Mouse (Mus musculus) CH12.LX (cell line): Measurements from ENCODE around the gene Mamdc4. TPM values are rescaled to one million over a fixed set of nuclear protein-coding genes. Genes with fewer than 3 reads are reported as not detected.

Experiments used
- DNase-seq: peaks from one replicate; pipeline ENCODE4 v3.0.0-alpha.2; 2013; ENCODE audit errors: extremely low read depth
- H3K27ac ChIP-seq: 2 replicates; pipeline ENCODE4 v1.5.1; 2012; ENCODE audit warnings: low read depth, mild to moderate bottlenecking, control low read depth, moderate library complexity; ENCODE audit not compliant: insufficient read depth
- H3K27me3 ChIP-seq: replicated peaks from 2 replicates; pipeline ENCODE3; 2012; ENCODE audit warnings: inconsistent platforms
- H3K36me3 ChIP-seq, 2 experiments: replicated peaks in 1 of 2; 2 replicates each; pipeline versions ENCODE3 to v1.6.1; 2012; ENCODE audit warnings: inconsistent platforms in 1 of 2, low read length in 1 of 2, mild to moderate bottlenecking in 1 of 2, mixed read lengths in 1 of 2, moderate library complexity in 1 of 2; ENCODE audit not compliant: control insufficient read depth in 1 of 2, insufficient read depth in 1 of 2
- H3K4me1 ChIP-seq, 2 experiments: 2 replicates each; pipeline ENCODE4 v1.6.1; 2012; ENCODE audit warnings: inconsistent platforms in 1 of 2, moderate library complexity in 1 of 2; ENCODE audit not compliant: insufficient read depth in 2 of 2, control insufficient read depth in 1 of 2
- H3K4me2 ChIP-seq: 2 replicates; pipeline ENCODE4 v1.6.1; 2012; ENCODE audit warnings: low read depth, mild to moderate bottlenecking, control low read depth; ENCODE audit not compliant: poor library complexity, insufficient read depth, severe bottlenecking
- H3K4me3 ChIP-seq, 3 experiments: fragments of 150-350 bp in 1 of 3; sonication (generic) in 1 of 3; replicated peaks in 1 of 3; 2 replicates each; pipeline versions ENCODE3 to v1.5.1; 2011 to 2012; ENCODE audit warnings: low read depth in 2 of 3, low read length in 2 of 3, mild to moderate bottlenecking in 2 of 3, moderate library complexity in 2 of 3, control low read depth in 1 of 3, improper control_type of control experiment in 1 of 3, inconsistent platforms in 1 of 3, mixed read lengths in 1 of 3; ENCODE audit not compliant: poor library complexity in 1 of 3
- H3K79me2 ChIP-seq: replicated peaks from 2 replicates; pipeline ENCODE4 v1.6.1; 2012; ENCODE audit warnings: mild to moderate bottlenecking, moderate library complexity; ENCODE audit not compliant: control insufficient read depth, poor library complexity, insufficient read depth, severe bottlenecking; ENCODE audit errors: extremely low read depth
- H3K9ac ChIP-seq: 2 replicates; pipeline ENCODE4 v1.6.1; 2012; ENCODE audit warnings: low read depth, mild to moderate bottlenecking, control low read depth, moderate library complexity; ENCODE audit not compliant: insufficient read depth
- H3K9me3 ChIP-seq: replicated peaks from 2 replicates; pipeline ENCODE3; 2012; ENCODE audit warnings: low read length, inconsistent platforms, mixed read lengths
- BHLHE40 ChIP-seq: IDR thresholded peaks from 2 replicates; pipeline ENCODE4 v1.6.1; 2011; ENCODE audit warnings: mild to moderate bottlenecking, low read depth, low read length, improper control_type of control experiment
- CHD1 ChIP-seq: IDR thresholded peaks from 2 replicates; pipeline ENCODE4 v1.6.1; 2012; ENCODE audit warnings: low read depth, low read length, improper control_type of control experiment, inconsistent platforms
- CHD2 ChIP-seq: IDR thresholded peaks from 2 replicates; pipeline ENCODE4 v1.6.1; 2011; ENCODE audit warnings: low read length, improper control_type of control experiment
- CTCF ChIP-seq, 2 experiments: IDR thresholded peaks in 1 of 2; conservative IDR thresholded peaks in 1 of 2; 2 replicates each; pipeline ENCODE4 v1.5.1; 2011 to 2012; ENCODE audit warnings: low read depth in 2 of 2, low read length in 2 of 2, improper control_type of control experiment in 1 of 2, inconsistent platforms in 1 of 2, mild to moderate bottlenecking in 1 of 2, moderate library complexity in 1 of 2
- E2F4 ChIP-seq: IDR thresholded peaks from 2 replicates; pipeline ENCODE4 v1.6.1; 2011; ENCODE audit warnings: low read depth, low read length, improper control_type of control experiment; ENCODE audit not compliant: insufficient replicate concordance
- ELF1 ChIP-seq: IDR thresholded peaks from 2 replicates; pipeline ENCODE4 v1.6.1; 2014; ENCODE audit warnings: low read depth, mild to moderate bottlenecking, inconsistent platforms, low read length, improper control_type of control experiment
- EP300 ChIP-seq: IDR thresholded peaks from 2 replicates; pipeline ENCODE4 v1.6.1; 2011; ENCODE audit warnings: low read length, improper control_type of control experiment
- ETS1 ChIP-seq: conservative IDR thresholded peaks from 2 replicates; pipeline ENCODE4 v1.6.1; 2012; ENCODE audit warnings: low read depth, mild to moderate bottlenecking, inconsistent platforms, low read length, improper control_type of control experiment, moderate library complexity
- GABPA ChIP-seq: IDR thresholded peaks from 2 replicates; pipeline ENCODE4 v1.6.1; 2012; ENCODE audit warnings: low read depth, low read length, improper control_type of control experiment, inconsistent platforms; ENCODE audit not compliant: insufficient replicate concordance
- HCFC1 ChIP-seq: IDR thresholded peaks from 2 replicates; pipeline ENCODE4 v1.6.1; 2012; ENCODE audit warnings: low read depth, mild to moderate bottlenecking, inconsistent platforms, low read length, improper control_type of control experiment
- JUN ChIP-seq: IDR thresholded peaks from 2 replicates; pipeline ENCODE4 v1.6.1; 2011; ENCODE audit warnings: low read depth, mild to moderate bottlenecking, low read length, improper control_type of control experiment, moderate library complexity; ENCODE audit not compliant: insufficient read depth
- JUND ChIP-seq: conservative IDR thresholded peaks from 2 replicates; pipeline ENCODE4 v1.6.1; 2011; ENCODE audit warnings: low read depth, low read length, improper control_type of control experiment
- KAT2A ChIP-seq: IDR thresholded peaks from 2 replicates; pipeline ENCODE4 v1.6.1; 2012; ENCODE audit warnings: low read length, improper control_type of control experiment, inconsistent platforms; ENCODE audit not compliant: insufficient replicate concordance
- MAFK ChIP-seq: IDR thresholded peaks from 2 replicates; pipeline ENCODE4 v1.6.1; 2011; ENCODE audit warnings: low read length, improper control_type of control experiment; ENCODE audit not compliant: insufficient replicate concordance
- MAX ChIP-seq: IDR thresholded peaks from 2 replicates; pipeline ENCODE4 v1.6.1; 2011; ENCODE audit warnings: low read length, improper control_type of control experiment
- MAZ ChIP-seq: IDR thresholded peaks from 2 replicates; pipeline ENCODE4 v1.6.1; 2012; ENCODE audit warnings: low read depth, mild to moderate bottlenecking, inconsistent platforms, low read length, improper control_type of control experiment, moderate library complexity
- MEF2A ChIP-seq: IDR thresholded peaks from 2 replicates; pipeline ENCODE4 v1.6.1; 2014; ENCODE audit warnings: low read depth, mild to moderate bottlenecking, inconsistent platforms, low read length, improper control_type of control experiment, borderline replicate concordance
- MXI1 ChIP-seq: IDR thresholded peaks from 2 replicates; pipeline ENCODE4 v1.6.1; 2011; ENCODE audit warnings: mild to moderate bottlenecking, low read depth, low read length, improper control_type of control experiment
- MYC ChIP-seq: IDR thresholded peaks from 2 replicates; pipeline ENCODE4 v1.6.1; 2011; ENCODE audit warnings: low read depth, mild to moderate bottlenecking, improper control_type of control experiment, low read length
- NELFE ChIP-seq: IDR thresholded peaks from 2 replicates; pipeline ENCODE4 v1.6.1; 2011; ENCODE audit warnings: low read depth, low read length, improper control_type of control experiment
- NRF1 ChIP-seq: IDR thresholded peaks from 2 replicates; pipeline ENCODE4 v1.6.1; 2014; ENCODE audit warnings: low read depth, mild to moderate bottlenecking, inconsistent platforms, low read length, improper control_type of control experiment, moderate library complexity
- PAX5 ChIP-seq: IDR thresholded peaks from 2 replicates; pipeline ENCODE4 v1.6.1; 2012; ENCODE audit warnings: low read length, inconsistent platforms, mixed read lengths
- POLR2A ChIP-seq: IDR thresholded peaks from 2 replicates; pipeline ENCODE4 v1.6.1; 2011; ENCODE audit warnings: low read depth, mild to moderate bottlenecking, improper control_type of control experiment, low read length
- POLR2AphosphoS2 ChIP-seq: IDR thresholded peaks from 2 replicates; pipeline ENCODE4 v1.6.1; 2011; ENCODE audit warnings: low read depth, low read length, improper control_type of control experiment
- RCOR1 ChIP-seq: conservative IDR thresholded peaks from 2 replicates; pipeline ENCODE4 v1.6.1; 2012; ENCODE audit warnings: low read depth, mild to moderate bottlenecking, inconsistent platforms, low read length, improper control_type of control experiment
- SIN3A ChIP-seq: IDR thresholded peaks from 2 replicates; pipeline ENCODE4 v1.6.1; 2012; ENCODE audit warnings: low read length, improper control_type of control experiment, inconsistent platforms
- SMC3 ChIP-seq: IDR thresholded peaks from 2 replicates; pipeline ENCODE4 v1.6.1; 2011; ENCODE audit warnings: low read depth, low read length, improper control_type of control experiment
- TBP ChIP-seq: conservative IDR thresholded peaks from 2 replicates; pipeline ENCODE4 v1.6.1; 2011; ENCODE audit warnings: low read depth, low read length, improper control_type of control experiment
- TCF12 ChIP-seq: IDR thresholded peaks from 2 replicates; pipeline ENCODE4 v1.6.1; 2014; ENCODE audit warnings: low read depth, mild to moderate bottlenecking, inconsistent platforms, low read length, improper control_type of control experiment
- UBTF ChIP-seq: IDR thresholded peaks from 2 replicates; pipeline ENCODE4 v1.6.1; 2012; ENCODE audit warnings: low read depth, mild to moderate bottlenecking, inconsistent platforms, low read length, improper control_type of control experiment, moderate library complexity
- USF1 ChIP-seq: IDR thresholded peaks from 2 replicates; pipeline ENCODE4 v1.6.1; 2014; ENCODE audit warnings: low read depth, mild to moderate bottlenecking, inconsistent platforms, low read length, improper control_type of control experiment
- ZC3H11A ChIP-seq: IDR thresholded peaks from 2 replicates; pipeline ENCODE4 v1.6.1; 2012; ENCODE audit warnings: low read depth, mild to moderate bottlenecking, inconsistent platforms, low read length, improper control_type of control experiment
- ZKSCAN1 ChIP-seq: IDR thresholded peaks from 2 replicates; pipeline ENCODE4 v1.6.1; 2012; ENCODE audit warnings: low read depth, inconsistent platforms, low read length, improper control_type of control experiment, borderline replicate concordance
- ZMIZ1 ChIP-seq: IDR thresholded peaks from 2 replicates; pipeline ENCODE4 v1.6.1; 2012; ENCODE audit warnings: low read depth, mild to moderate bottlenecking, inconsistent platforms, low read length, improper control_type of control experiment
- ZNF384 ChIP-seq: IDR thresholded peaks from 2 replicates; pipeline ENCODE4 v1.6.1; 2012; ENCODE audit warnings: low read depth, low read length, improper control_type of control experiment, inconsistent platforms
- dilution Hi-C: fragments of 300-500 bp; cut with MboI; formaldehyde crosslinking; loops from 2 replicates; pipeline ENCODE4 v1.14.3; 2020; ENCODE audit warnings: low sequenced_read_pairs; ENCODE audit not compliant: extremely low pct_unique_long_range_greater_than_20kb, extremely low pct_ligation_motif_present
- in situ Hi-C: fragments of 300-500 bp; cut with MboI; formaldehyde crosslinking; loops from 3 replicates; pipeline ENCODE4 v1.14.3; 2019; ENCODE audit warnings: low sequenced_read_pairs, low pct_ligation_motif_present, low pct_unique_long_range_greater_than_20kb, mixed read lengths
- polyA plus RNA-seq: library from polyadenylated mRNA; unstranded; fragments of >175 nt; gene quantifications from 2 replicates; pipeline ENCODE4 v1.2.1, GENCODE M21; 2012; ENCODE audit warnings: low read depth; ENCODE audit not compliant: insufficient read length
- total RNA-seq, 2 experiments: library from RNA; depleted of rRNA; stranded (reverse); fragments of 300-350 nt in 1 of 2; fragments of >200 nt in 1 of 2; gene quantifications; 2 replicates each; pipeline ENCODE4 v1.2.3; 2012 to 2014

Mamdc4 gene
- total and polyA plus RNA-seq, 3 experiments, result 4.4 to 34.9 (median 11.5) TPM

- no peaks in the 10 kb centered on the region for H3K27me3 ChIP-seq
- H3K9me3 ChIP-seq, result no peaks in the 10 kb centered on the region
- peak; percentile 84 for TF ChIP-seq TBP
- TF ChIP-seq POLR2A, result peak; percentile 80
- TF ChIP-seq ZKSCAN1, result no peak
- no peak for TF ChIP-seq MAZ
- TF ChIP-seq MAX, result no peak; the same call in 1 of the 2 replicates
- no peak for TF ChIP-seq MAFK
- TF ChIP-seq MXI1, result 0 out of 2 replicates have a peak, but pooled peaks have one; percentile 57
- TF ChIP-seq MYC, result no peak
- TF ChIP-seq ZNF384, result no peak
- TF ChIP-seq JUN, result no peak
- no peak; the same call in 1 of the 2 replicates for TF ChIP-seq SIN3A
- no peak for TF ChIP-seq PAX5
- no peak for TF ChIP-seq SMC3
- peak; percentile 67 for TF ChIP-seq NRF1
- TF ChIP-seq UBTF, result 0 out of 2 replicates have a peak, but pooled peaks have one; percentile 7
- TF ChIP-seq USF1, result no peak
- no peak; the same call in 1 of the 2 replicates for TF ChIP-seq MEF2A
- TF ChIP-seq EP300, result no peak
- TF ChIP-seq CHD1, result no peak
- no peak for TF ChIP-seq BHLHE40
- TF ChIP-seq KAT2A, result 0 out of 2 replicates have a peak, but pooled peaks have one; percentile 54
- no peak for TF ChIP-seq RCOR1
- TF ChIP-seq HCFC1, result peak; percentile 64
- peak; percentile 87 for TF ChIP-seq ZMIZ1
- 0 out of 2 replicates have a peak, but pooled peaks have one; percentile 6 for TF ChIP-seq E2F4
- peak; percentile 66 for TF ChIP-seq TCF12
- no peak for TF ChIP-seq JUND
- TF ChIP-seq NELFE, result peak; percentile 75; the same call in 1 of the 2 replicates
- TF ChIP-seq GABPA, result no peak
- TF ChIP-seq CHD2, result peak; percentile 97
- TF ChIP-seq POLR2AphosphoS2, result no peak
- no peak for TF ChIP-seq ZC3H11A
- peak; percentile 83 for TF ChIP-seq ELF1
- no peak for TF ChIP-seq CTCF (conservative IDR thresholded peaks at IDR 0.05 in 1 of 2, IDR thresholded peaks at IDR 0.05 in 1 of 2; ENCODE audit: low read depth in 2 of 2, low read length in 2 of 2)
- TF ChIP-seq ETS1, result no peak
- TF ChIP-seq, all 38 proteins: peak for 13
- Histone ChIP-seq H3K27ac (peak within 1 kb of the TSS; percentile 64), H3K9ac (peak within 1 kb of the TSS; percentile 77), H3K79me2 (peaks cover 45% of the 10 kb centered on the region), H3K4me3 (peak within 1 kb of the TSS; percentile 79 to 96 (median 88)), H3K4me1 (peaks cover 44 to 74% of the 10 kb centered on the region in 2 experiments), H3K36me3 (peaks cover 9 to 26% of the 10 kb centered on the region in 2 experiments), H3K4me2 (peak within 1 kb of the TSS; percentile 95)
- DNase-seq, result peak; percentile 99
- in situ Hi-C loops, result no loop called here
- dilution Hi-C loops, result no loop called here
Observed at GRCm38 (mm10) chr2:25546811-25547491, 27.7 kb downstream of the Mamdc4 start, which contains the start of gene Traf2. TSS of gene Traf2 (minus strand) at chr2:25546940.
